In the genomic region with DNA sequence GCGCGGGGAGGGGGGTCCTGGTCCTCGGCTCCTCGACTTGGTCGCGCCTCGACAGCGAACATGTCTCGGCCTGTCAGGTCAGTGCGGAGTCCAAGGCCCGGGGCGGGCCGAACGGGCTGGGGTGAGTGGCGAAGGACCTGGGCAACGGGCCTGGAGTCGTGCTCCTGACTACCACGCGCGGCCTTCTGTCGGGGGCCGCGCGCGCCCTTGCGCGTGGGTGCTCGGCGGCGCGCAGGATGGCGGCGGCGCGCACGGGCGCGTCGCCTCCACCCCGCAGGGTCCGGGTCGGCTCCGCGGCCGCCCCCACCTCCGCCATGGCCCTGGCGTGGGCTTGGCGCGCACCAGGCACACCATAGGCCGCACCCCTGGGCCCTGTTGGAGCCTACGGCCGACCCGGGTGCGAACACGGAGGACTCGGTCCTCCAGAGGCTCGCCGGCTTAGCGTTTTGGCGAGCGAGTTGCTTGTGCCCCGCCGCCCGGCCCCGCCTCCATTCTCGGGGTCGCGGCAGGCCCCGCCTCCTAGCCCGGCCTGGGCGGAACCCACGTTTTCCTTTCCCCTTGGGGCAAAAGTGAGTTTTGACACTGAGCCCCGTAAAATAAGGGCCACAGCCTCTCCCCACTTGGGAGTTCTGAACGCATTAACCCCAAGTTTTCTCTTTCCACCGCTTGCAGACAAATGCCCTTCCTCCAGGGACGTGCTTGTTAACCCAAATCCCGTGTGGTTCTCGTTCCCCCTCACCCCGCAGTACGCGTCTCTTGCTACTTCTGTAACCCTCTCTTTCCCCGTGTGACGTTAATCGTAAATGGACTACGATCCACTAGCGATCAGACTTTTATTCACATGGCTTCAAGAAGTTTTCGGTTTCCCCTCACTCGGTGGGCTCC, we compare ENCODE assay signal across 8 mouse cellular contexts. TPM values are rescaled to one million over a fixed set of nuclear protein-coding genes. Genes with fewer than 3 reads are reported as not detected.
DNase-seq lines count a peak whose midpoint lies in the region; ATAC-seq lines count a peak whose summit lies in the region.

No protein-coding gene starts in this region.

- peak overlapping the region; percentile 92 for H3K4me3 ChIP-seq in intestine, embryonic 15.5 days (replicated peaks)
- peak overlapping the region; percentile 97 for H3K4me3 ChIP-seq in midbrain, embryonic 10.5 days

- H3K27ac ChIP-seq in intestine, embryonic 15.5 days: peak overlapping the region; percentile 98
- H3K27ac ChIP-seq in midbrain, embryonic 10.5 days (replicated peaks): peak overlapping the region; percentile 100

- H3K27me3 ChIP-seq in intestine, embryonic 15.5 days (replicated peaks): no peaks in the 10 kb centered on the region
- H3K27me3 ChIP-seq in midbrain, embryonic 10.5 days (ENCODE audit: low read depth, poor library complexity, severe bottlenecking): peaks cover 32% of the 10 kb centered on the region

- peak overlapping the region; percentile 51 for H3K4me2 ChIP-seq in intestine, embryonic 15.5 days (replicated peaks)

- peak overlapping the region; percentile 97 for H3K9ac ChIP-seq in intestine, embryonic 15.5 days

- peak; percentile 93 for DNase-seq in adrenal gland, adult 2 months
- peak; percentile 70 for DNase-seq in embryo, embryonic 11.5 days (ENCODE audit: low read depth, low spot score)
- peak; percentile 72 to 84 for DNase-seq in gastrocnemius, postnatal 36 days
- peak; percentile 72 to 77 for DNase-seq in left cerebral cortex, postnatal 36 days (ENCODE audit: low spot score in 2 of 2)
- peak; percentile 81 for DNase-seq in midbrain, embryonic 10.5 days (ENCODE audit: low spot score)
- DNase-seq in right cerebral cortex, postnatal 36 days (ENCODE audit: low spot score in 2 of 2): peak; percentile 37 to 41
- peak; percentile 75 to 81 for DNase-seq in urinary bladder, postnatal 4 days (ENCODE audit: low spot score in 2 of 2)

- peak; percentile 81 for ATAC-seq in intestine, embryonic 15.5 days

- no peaks in the 10 kb centered on the region for H3K36me3 ChIP-seq in intestine, embryonic 15.5 days
- peaks cover 36% of the 10 kb centered on the region for H3K36me3 ChIP-seq in midbrain, embryonic 10.5 days

- under 1% methylated on average over 86 of the region's 88 CpGs for WGBS in intestine, embryonic 15.5 days
- WGBS in midbrain, embryonic 10.5 days: under 1% methylated on average over 79 of the region's 88 CpGs

- no peaks in the 10 kb centered on the region for H3K9me3 ChIP-seq in intestine, embryonic 15.5 days
- H3K9me3 ChIP-seq in midbrain, embryonic 10.5 days (replicated peaks): no peaks in the 10 kb centered on the region

- H3K4me1 ChIP-seq in intestine, embryonic 15.5 days (replicated peaks): 0 out of 2 replicates have a peak, but pooled peaks cover 6% of the 10 kb centered on the region
- H3K4me1 ChIP-seq in midbrain, embryonic 10.5 days: peaks cover 21% of the 10 kb centered on the region

- intact Hi-C loops in gastrocnemius, postnatal 36 days (cut with DNase I): no loop called here
- intact Hi-C loops in left cerebral cortex, postnatal 36 days (cut with DNase I): no loop called here

RNA-seq across cellular contexts. Expression of a gene that starts 0.6 kb away (rescaled TPM):
- 100 to 1,000 TPM; 111 to 139 TPM for total RNA-seq in adrenal gland, adult 2 months (2021)
- 3.2 and 4.2 TPM in 2 replicates for polyA plus RNA-seq in adrenal gland, adult 2 months (2012; rRNA removed)
- total RNA-seq in gastrocnemius, postnatal 36 days (2021): 10 to 100 TPM; 55.6 to 61.1 TPM
- 60.7 and 69.7 TPM in 2 replicates for polyA plus RNA-seq in intestine, embryonic 15.5 days (2015; fragmentation: Nextera tagmentation; extraction: Ambion mirVana)
- total RNA-seq in left cerebral cortex, postnatal 36 days (2021): 100 to 1,000 TPM; 144 to 148 TPM
- 103 and 104 TPM in 2 replicates for polyA plus RNA-seq in midbrain, embryonic 10.5 days (2016; fragmentation: Nextera tagmentation; extraction: Ambion mirVana)

RNA-seq across cellular contexts. Expression of a gene that starts 43.9 kb away (rescaled TPM):
- total RNA-seq in adrenal gland, adult 2 months (2021): 10 to 100 TPM; 15.1 to 28.7 TPM
- polyA plus RNA-seq in adrenal gland, adult 2 months (2012; rRNA removed): 18.7 and 24.3 TPM in 2 replicates
- total RNA-seq in gastrocnemius, postnatal 36 days (2021): 1 to 10 TPM; 5.0 to 5.9 TPM
- 19.4 and 21.6 TPM in 2 replicates for polyA plus RNA-seq in intestine, embryonic 15.5 days (2015; fragmentation: Nextera tagmentation; extraction: Ambion mirVana)
- 1 to 10 TPM; 6.9 to 7.1 TPM for total RNA-seq in left cerebral cortex, postnatal 36 days (2021)
- polyA plus RNA-seq in midbrain, embryonic 10.5 days (2016; fragmentation: Nextera tagmentation; extraction: Ambion mirVana): 10.2 and 13.7 TPM in 2 replicates

RNA-seq across cellular contexts. Expression of a gene that starts 51.9 kb away (rescaled TPM):
- 10 to 100 TPM; 15.5 to 25.5 TPM for total RNA-seq in adrenal gland, adult 2 months (2021)
- polyA plus RNA-seq in adrenal gland, adult 2 months (2012; rRNA removed): 23.7 and 35.0 TPM in 2 replicates
- total RNA-seq in gastrocnemius, postnatal 36 days (2021): 1 to 10 TPM; 1.9 to 2.1 TPM
- 2.8 and 3.6 TPM in 2 replicates for polyA plus RNA-seq in intestine, embryonic 15.5 days (2015; fragmentation: Nextera tagmentation; extraction: Ambion mirVana)
- total RNA-seq in left cerebral cortex, postnatal 36 days (2021): 1 to 10 TPM; 1.0 to 1.4 TPM
- 18.6 and 22.3 TPM in 2 replicates for polyA plus RNA-seq in midbrain, embryonic 10.5 days (2016; fragmentation: Nextera tagmentation; extraction: Ambion mirVana)

Comparison
In these comparisons a context has a peak if more than half of its experiments do, and no peak if none do; other contexts are left out.
1. Peak in every context shown above with its lines: DNase-seq, ATAC-seq, H3K4me3 ChIP-seq and H3K27ac ChIP-seq.
2. DNase-seq: peak in every context shown above with its lines; median percentile 93 in adrenal gland, adult 2 months; 81 in midbrain, embryonic 10.5 days; 78 in gastrocnemius, postnatal 36 days; 78 in urinary bladder, postnatal 4 days; 74 in left cerebral cortex, postnatal 36 days; 70 in embryo, embryonic 11.5 days; 39 in right cerebral cortex, postnatal 36 days.
3. RNA of a gene that starts 51.9 kb away (total RNA-seq): 15.5 to 25.5 TPM in adrenal gland, adult 2 months; 1.9 to 2.1 TPM in gastrocnemius, postnatal 36 days and 1.0 to 1.4 TPM in left cerebral cortex, postnatal 36 days; every median in the first group is over 4 times any median in the second.